Mouse (Mus musculus): ENCODE measurements around the gene P3h2.
A peak's percentile ranks its signal among the peaks of the same experiment; 100 is the strongest.

The P3h2 gene

GRCm38 (mm10) chr16:26105115-26105974 lies at the start of gene P3h2:
P3h2 (minus strand) TSS chr16:26105784.
- DNase-seq (ENCODE audit: low spot score in 2 of 2), result peak; percentile 9 to 60

DNA sequence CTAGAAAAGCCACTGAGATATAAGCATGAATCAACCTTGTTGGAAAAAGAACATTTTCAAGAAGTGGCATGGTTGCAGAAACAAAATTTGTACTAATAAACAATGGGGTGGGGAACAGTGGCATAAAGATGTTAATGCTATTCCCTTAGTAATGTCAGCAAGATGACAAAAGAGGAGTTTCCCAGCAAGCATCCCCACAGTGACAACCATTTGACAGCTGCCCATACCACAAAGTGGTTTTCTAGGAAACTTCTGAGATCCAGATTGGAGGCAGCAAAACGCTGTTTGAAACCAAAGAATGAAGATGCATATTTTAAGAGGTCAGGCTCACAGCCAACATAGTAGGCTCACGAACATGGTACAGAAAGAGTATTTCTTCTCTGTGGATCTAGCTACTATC lies 46.7 kb upstream of the P3h2 start:
- no peak for DNase-seq (ENCODE audit: low spot score in 2 of 2)

GRCm38 (mm10) chr16:26150943-26151342 lies 45.4 kb upstream of the P3h2 start:
- DNase-seq (ENCODE audit: low spot score in 2 of 2), result no peak

GRCm38 (mm10) chr16:26146853-26147252 lies 41.3 kb upstream of the P3h2 start:
- DNase-seq (ENCODE audit: low spot score in 2 of 2), result no peak

GRCm38 (mm10) chr16:26131126-26131525 lies 25.5 kb upstream of the P3h2 start:
- no peak for DNase-seq (ENCODE audit: low spot score in 2 of 2)

GRCm38 (mm10) chr16:26106618-26107017 lies 1.0 kb upstream of the P3h2 start:
- no peak for DNase-seq (ENCODE audit: low spot score in 2 of 2)

GRCm38 (mm10) chr16:26106041-26106617 lies 545 bp upstream of the P3h2 start:
- no peak for DNase-seq (ENCODE audit: low spot score in 2 of 2)

DNA sequence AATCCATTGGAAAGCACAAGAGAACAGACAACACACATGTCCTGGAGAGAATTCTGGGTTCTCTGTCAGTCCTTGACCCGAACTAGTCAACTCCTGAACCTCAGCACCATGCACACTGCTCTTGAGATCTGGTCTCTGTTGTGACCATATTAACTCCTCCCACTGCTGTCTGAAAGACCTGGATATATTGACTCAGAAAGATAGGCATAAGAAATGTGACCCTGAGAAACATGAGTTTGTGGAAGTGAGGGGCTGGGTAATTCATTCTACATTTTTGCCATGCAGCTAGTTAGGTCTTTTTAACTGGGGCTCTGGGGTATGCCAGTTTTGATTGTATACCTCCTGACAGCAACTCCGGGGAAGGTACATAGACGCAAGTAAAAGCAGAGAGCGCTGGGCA lies 1.3 kb downstream of the P3h2 start:
- no peak for DNase-seq (ENCODE audit: low spot score in 2 of 2)

- no peak for DNase-seq (ENCODE audit: low spot score in 2 of 2)
Measured at GRCm38 (mm10) chr16:26102856-26103255, 2.7 kb downstream of the P3h2 start.

DNA sequence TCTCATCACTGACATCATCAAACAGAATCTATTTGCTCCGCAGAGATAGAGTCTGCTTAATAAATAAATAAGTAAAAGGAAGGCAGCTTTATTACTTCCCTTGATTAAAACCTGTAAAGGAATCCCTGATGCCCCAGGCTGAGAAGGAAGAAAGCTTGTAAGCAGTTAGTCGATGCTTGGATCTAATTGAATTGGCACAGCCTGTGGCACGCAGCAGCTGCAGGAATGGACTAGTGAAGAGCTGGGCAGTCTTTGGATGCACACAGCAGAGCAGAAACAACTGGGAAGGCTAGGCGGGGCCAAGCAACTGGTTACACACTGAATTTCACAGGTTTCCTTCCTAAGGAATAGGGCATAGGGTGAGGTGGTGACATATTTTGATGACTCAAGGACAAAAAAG lies 5.4 kb downstream of the P3h2 start:
- DNase-seq (ENCODE audit: low spot score in 2 of 2), result no peak

GRCm38 (mm10) chr16:26095696-26096284 lies 9.8 kb downstream of the P3h2 start:
- DNase-seq (ENCODE audit: low spot score in 2 of 2), result no peak

- no peak for DNase-seq (ENCODE audit: low spot score in 2 of 2)
Measured at GRCm38 (mm10) chr16:26093888-26094287, 11.7 kb downstream of the P3h2 start.

DNA sequence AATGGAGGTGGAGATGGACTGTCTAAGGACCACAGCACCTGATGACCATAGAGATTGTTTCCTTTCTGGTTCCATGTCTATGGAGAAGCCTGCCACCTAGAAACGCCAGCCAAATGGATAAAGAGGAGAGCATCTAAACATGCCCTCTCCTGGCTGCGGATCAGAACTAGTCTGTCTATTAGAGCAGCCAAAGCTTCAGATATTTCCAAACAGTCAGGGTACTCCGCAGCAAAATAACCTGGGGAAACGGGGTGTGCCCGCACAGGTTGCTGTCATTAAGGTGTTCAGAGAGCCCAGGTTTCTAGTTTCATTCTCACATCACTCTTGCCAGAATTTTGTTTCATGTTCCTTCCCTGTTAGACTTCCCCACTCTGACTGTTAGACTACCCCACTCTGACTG lies 16.6 kb downstream of the P3h2 start:
- no peak for DNase-seq (ENCODE audit: low spot score in 2 of 2)

DNA sequence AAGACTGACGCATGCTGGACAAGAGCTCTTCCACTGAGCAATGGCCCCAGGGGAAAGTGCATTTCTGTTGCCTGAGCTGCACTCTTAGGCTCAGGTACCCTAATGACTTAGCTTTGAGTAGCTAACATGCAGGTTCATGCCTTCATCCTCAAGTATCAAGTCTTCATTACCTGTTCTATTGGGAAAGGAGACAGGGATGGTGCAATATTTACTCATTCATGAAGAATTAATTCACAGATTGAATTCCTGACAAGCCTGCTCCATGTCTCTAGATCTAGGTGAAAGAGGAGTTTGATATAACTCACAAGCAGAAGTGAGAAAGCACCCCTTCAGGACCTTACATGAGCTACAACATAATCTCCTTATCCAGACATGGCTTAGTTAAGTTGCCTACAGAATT lies 17.3 kb downstream of the P3h2 start:
- no peak for DNase-seq (ENCODE audit: low spot score in 2 of 2)

GRCm38 (mm10) chr16:26086955-26087354 lies 18.6 kb downstream of the P3h2 start:
- no peak for DNase-seq (ENCODE audit: low spot score in 2 of 2)

GRCm38 (mm10) chr16:26085160-26085559 lies 20.4 kb downstream of the P3h2 start:
- no peak for DNase-seq (ENCODE audit: low spot score in 2 of 2)

GRCm38 (mm10) chr16:26082831-26083230 lies 22.8 kb downstream of the P3h2 start:
- no peak for DNase-seq (ENCODE audit: low spot score in 2 of 2)

- DNase-seq (ENCODE audit: low spot score in 2 of 2), result no peak
Measured at GRCm38 (mm10) chr16:26082391-26082790, 23.2 kb downstream of the P3h2 start.

- no peak for DNase-seq (ENCODE audit: low spot score in 2 of 2)
Measured at GRCm38 (mm10) chr16:26078923-26079351, 26.6 kb downstream of the P3h2 start.

GRCm38 (mm10) chr16:26078100-26078422 lies 27.5 kb downstream of the P3h2 start:
- DNase-seq (ENCODE audit: low spot score in 2 of 2), result no peak

GRCm38 (mm10) chr16:26077246-26078099 lies 28.1 kb downstream of the P3h2 start:
- no peak for DNase-seq (ENCODE audit: low spot score in 2 of 2)

GRCm38 (mm10) chr16:26075063-26075462 lies 30.5 kb downstream of the P3h2 start:
- DNase-seq (ENCODE audit: low spot score in 2 of 2), result no peak
